Mouse (Mus musculus): Measurements from ENCODE around the gene Chst7. TPM values are rescaled to one million over a fixed set of nuclear protein-coding genes. Genes with fewer than 3 reads are reported as not detected.
A peak's percentile ranks its signal among the peaks of the same experiment; 100 is the strongest.

Gene Chst7
- polyA plus RNA-seq (2014; fragmentation: Nextera tagmentation; extraction: Ambion mirVana): 4.7 and 5.7 TPM in 2 replicates

DNA sequence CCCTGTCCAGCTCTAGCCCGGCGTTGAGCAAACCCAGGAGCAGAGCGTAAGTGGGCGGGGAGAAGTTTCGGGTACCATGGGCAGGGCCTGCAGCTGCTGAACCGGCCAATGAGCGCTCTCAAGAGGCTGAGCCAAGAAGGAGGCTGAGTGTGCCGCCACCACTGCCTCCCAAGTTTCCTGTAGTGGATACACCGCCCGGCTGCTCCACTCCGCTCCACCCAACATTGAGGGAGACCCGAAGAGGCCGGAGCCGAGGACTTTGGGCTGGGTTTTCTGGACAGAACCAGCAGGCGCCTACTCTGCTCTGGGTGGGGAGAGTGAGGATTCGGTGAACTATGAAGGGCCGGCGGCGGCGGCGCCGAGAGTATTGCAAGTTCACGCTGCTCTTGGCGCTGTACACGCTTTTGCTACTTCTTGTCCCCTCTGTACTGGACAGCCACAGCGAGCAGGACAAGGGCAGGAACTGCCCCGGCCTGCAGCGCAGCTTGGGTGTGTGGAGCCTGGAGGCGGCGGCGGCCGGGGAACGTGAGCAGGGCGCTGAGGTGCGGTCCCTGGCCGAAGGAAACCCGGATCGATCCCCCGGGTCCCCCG lies at the start of gene Chst7:
TSS of gene Chst7 (plus strand) at position 180 of the 591 bp plus-strand sequence.
- peak within 1 kb of the TSS; percentile 42 for H3K4me3 ChIP-seq (replicated peaks; ENCODE audit: low read depth, low read length)
- peak within 1 kb of the TSS; percentile 64 for H3K4me2 ChIP-seq (ENCODE audit: low read length)
- ATAC-seq (ENCODE audit: low FRiP score, low TSS enrichment) (peak; percentile 62), DNase-seq (peak; percentile 48)
- WGBS: 27% methylated on average over 40 of the region's 40 CpGs
- H3K9me3 ChIP-seq (ENCODE audit: control insufficient read depth, low read length): no peaks in the 10 kb centered on the region
- H3K27me3 ChIP-seq (ENCODE audit: control insufficient read depth, insufficient read depth, low read length): no peaks in the 10 kb centered on the region
- H3K27ac ChIP-seq (replicated peaks; ENCODE audit: low read depth, low read length): no peak within 1 kb of the TSS
- peak within 1 kb of the TSS; percentile 26; the same call in 1 of the 2 replicates for H3K9ac ChIP-seq (replicated peaks; ENCODE audit: low read length)
- H3K4me1 ChIP-seq (ENCODE audit: control insufficient read depth, insufficient read depth, low read length): no peaks in the 10 kb centered on the region
- H3K36me3 ChIP-seq (ENCODE audit: control insufficient read depth, insufficient read depth, low read length): no peaks in the 10 kb centered on the region

DNA sequence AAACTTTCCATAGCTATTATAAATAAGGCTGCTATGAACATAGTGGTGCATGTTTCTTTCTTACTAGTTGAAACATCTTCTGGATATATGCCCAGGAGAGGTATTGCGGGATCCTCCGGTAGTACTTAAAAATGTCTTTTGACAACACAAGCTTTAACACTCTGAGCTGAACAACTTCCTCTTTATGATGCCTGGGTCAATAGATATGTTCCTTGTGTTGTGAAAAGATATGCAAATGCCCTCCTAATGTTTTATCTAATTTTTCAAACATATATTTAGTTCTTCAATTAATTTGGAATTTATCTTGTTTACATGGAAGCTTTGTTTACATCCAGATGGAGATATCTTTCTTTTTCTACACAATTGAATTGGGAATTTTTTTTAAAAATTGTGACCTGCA lies 47.1 kb upstream of the Chst7 start:
- H3K4me2 ChIP-seq (ENCODE audit: low read length): no peak overlapping the region
- H3K27ac ChIP-seq (replicated peaks; ENCODE audit: low read depth, low read length): no peak overlapping the region
- WGBS: 100% methylated on average over 2 of the region's 2 CpGs
- ATAC-seq (ENCODE audit: low FRiP score, low TSS enrichment) (no peak), DNase-seq (no peak)
- H3K36me3 ChIP-seq (ENCODE audit: control insufficient read depth, insufficient read depth, low read length): no peaks in the 10 kb centered on the region
- no peaks in the 10 kb centered on the region for H3K9me3 ChIP-seq (ENCODE audit: control insufficient read depth, low read length)
- H3K4me1 ChIP-seq (ENCODE audit: control insufficient read depth, insufficient read depth, low read length): no peaks in the 10 kb centered on the region
- no peak overlapping the region for H3K4me3 ChIP-seq (replicated peaks; ENCODE audit: low read depth, low read length)
- no peaks in the 10 kb centered on the region for H3K27me3 ChIP-seq (ENCODE audit: control insufficient read depth, insufficient read depth, low read length)
- H3K9ac ChIP-seq (replicated peaks; ENCODE audit: low read length): no peak overlapping the region

DNA sequence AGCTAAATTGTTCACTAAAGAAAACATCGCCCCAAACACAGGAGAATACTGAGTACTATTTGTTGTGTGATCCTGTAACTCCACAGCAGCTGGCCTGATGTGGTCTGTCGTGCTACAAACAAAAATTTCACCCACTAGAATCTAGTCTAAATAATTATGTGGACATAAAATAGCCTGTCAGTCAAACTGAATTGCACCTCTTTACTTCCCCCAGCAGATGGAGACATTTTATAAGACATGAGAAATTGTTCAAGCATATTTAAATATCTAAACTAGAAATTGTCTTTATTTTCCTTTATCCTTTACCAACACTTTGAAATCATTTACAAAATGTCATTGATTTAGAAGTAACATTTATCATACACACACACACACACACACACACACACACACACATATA lies 38.4 kb upstream of the Chst7 start:
- H3K27me3 ChIP-seq (ENCODE audit: control insufficient read depth, insufficient read depth, low read length): no peaks in the 10 kb centered on the region
- WGBS: 41% methylated on average over 2 of the region's 2 CpGs
- no peaks in the 10 kb centered on the region for H3K36me3 ChIP-seq (ENCODE audit: control insufficient read depth, insufficient read depth, low read length)
- no peak overlapping the region for H3K4me3 ChIP-seq (replicated peaks; ENCODE audit: low read depth, low read length)
- H3K27ac ChIP-seq (replicated peaks; ENCODE audit: low read depth, low read length): no peak overlapping the region
- no peaks in the 10 kb centered on the region for H3K4me1 ChIP-seq (ENCODE audit: control insufficient read depth, insufficient read depth, low read length)
- no peak overlapping the region for H3K4me2 ChIP-seq (ENCODE audit: low read length)
- DNase-seq: peak; percentile 66
- no peak overlapping the region for H3K9ac ChIP-seq (replicated peaks; ENCODE audit: low read length)
- ATAC-seq (ENCODE audit: low FRiP score, low TSS enrichment): no peak
- H3K9me3 ChIP-seq (ENCODE audit: control insufficient read depth, low read length): no peaks in the 10 kb centered on the region

DNA sequence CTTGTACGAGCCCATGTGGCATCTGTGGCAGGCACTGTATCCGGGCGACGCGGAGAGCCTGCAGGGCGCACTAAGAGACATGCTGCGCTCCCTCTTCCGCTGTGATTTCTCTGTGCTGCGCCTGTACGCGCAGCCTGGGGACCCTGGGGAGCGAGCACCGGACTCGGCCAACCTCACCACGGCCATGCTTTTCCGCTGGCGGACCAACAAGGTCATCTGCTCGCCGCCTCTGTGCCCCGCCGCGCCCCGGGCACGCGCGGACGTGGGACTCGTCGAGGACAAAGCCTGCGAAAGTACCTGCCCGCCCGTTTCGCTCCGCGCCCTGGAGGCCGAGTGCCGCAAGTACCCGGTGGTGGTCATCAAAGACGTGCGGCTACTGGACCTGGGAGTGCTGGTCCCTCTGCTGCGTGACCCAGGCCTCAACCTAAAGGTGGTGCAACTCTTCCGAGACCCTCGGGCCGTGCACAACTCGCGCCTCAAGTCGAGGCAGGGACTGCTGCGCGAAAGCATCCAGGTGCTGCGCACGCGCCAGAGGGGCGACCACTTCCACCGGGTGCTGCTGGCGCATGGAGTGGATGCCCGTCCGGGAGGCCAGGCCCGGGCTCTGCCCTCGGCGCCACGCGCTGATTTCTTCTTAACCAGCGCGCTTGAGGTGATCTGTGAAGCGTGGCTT lies 872 bp downstream of the Chst7 start:
- no peaks in the 10 kb centered on the region for H3K36me3 ChIP-seq (ENCODE audit: control insufficient read depth, insufficient read depth, low read length)
- WGBS: 24% methylated on average over 65 of the region's 65 CpGs
- DNase-seq (peak; percentile 39), ATAC-seq (ENCODE audit: low FRiP score, low TSS enrichment) (peak; percentile 56)
- H3K27me3 ChIP-seq (ENCODE audit: control insufficient read depth, insufficient read depth, low read length): no peaks in the 10 kb centered on the region
- no peak overlapping the region for H3K27ac ChIP-seq (replicated peaks; ENCODE audit: low read depth, low read length)
- no peaks in the 10 kb centered on the region for H3K9me3 ChIP-seq (ENCODE audit: control insufficient read depth, low read length)
- peak overlapping the region; percentile 26; the same call in 1 of the 2 replicates for H3K9ac ChIP-seq (replicated peaks; ENCODE audit: low read length)
- H3K4me3 ChIP-seq (replicated peaks; ENCODE audit: low read depth, low read length): peak overlapping the region; percentile 42
- H3K4me1 ChIP-seq (ENCODE audit: control insufficient read depth, insufficient read depth, low read length): no peaks in the 10 kb centered on the region
- H3K4me2 ChIP-seq (ENCODE audit: low read length): peak overlapping the region; percentile 64

DNA sequence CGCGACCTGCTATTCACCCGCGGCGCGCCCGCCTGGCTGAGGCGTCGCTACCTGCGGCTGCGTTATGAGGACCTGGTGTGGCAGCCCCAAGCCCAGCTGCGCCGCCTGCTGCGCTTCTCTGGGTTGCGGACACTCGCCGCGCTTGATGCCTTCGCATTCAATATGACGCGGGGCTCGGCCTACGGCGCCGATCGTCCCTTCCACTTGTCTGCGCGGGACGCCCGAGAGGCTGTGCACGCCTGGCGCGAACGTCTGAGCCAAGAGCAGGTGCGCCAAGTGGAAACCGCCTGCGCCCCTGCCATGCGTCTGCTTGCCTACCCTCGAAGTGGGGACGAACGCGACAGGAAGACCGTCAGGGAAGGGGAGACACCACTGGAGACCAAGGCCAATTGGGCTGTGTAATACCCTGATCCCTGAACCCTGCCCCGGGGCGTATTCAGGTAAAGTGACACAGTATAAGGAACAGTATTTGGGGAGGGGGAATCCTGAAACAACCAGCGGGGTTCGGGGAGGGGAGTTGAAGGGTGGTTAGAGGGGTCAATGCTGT lies 1.5 kb downstream of the Chst7 start:
- ATAC-seq (ENCODE audit: low FRiP score, low TSS enrichment): peak; percentile 17; the same call in 1 of the 2 replicates
- H3K9ac ChIP-seq (replicated peaks; ENCODE audit: low read length): peak overlapping the region; percentile 26; the same call in 1 of the 2 replicates
- no peaks in the 10 kb centered on the region for H3K4me1 ChIP-seq (ENCODE audit: control insufficient read depth, insufficient read depth, low read length)
- peak; percentile 39 for DNase-seq
- H3K4me3 ChIP-seq (replicated peaks; ENCODE audit: low read depth, low read length): peak overlapping the region; percentile 42
- 19% methylated on average over 47 of the region's 47 CpGs for WGBS
- H3K27ac ChIP-seq (replicated peaks; ENCODE audit: low read depth, low read length): no peak overlapping the region
- H3K36me3 ChIP-seq (ENCODE audit: control insufficient read depth, insufficient read depth, low read length): no peaks in the 10 kb centered on the region
- no peaks in the 10 kb centered on the region for H3K27me3 ChIP-seq (ENCODE audit: control insufficient read depth, insufficient read depth, low read length)
- no peaks in the 10 kb centered on the region for H3K9me3 ChIP-seq (ENCODE audit: control insufficient read depth, low read length)
- H3K4me2 ChIP-seq (ENCODE audit: low read length): peak overlapping the region; percentile 64

DNA sequence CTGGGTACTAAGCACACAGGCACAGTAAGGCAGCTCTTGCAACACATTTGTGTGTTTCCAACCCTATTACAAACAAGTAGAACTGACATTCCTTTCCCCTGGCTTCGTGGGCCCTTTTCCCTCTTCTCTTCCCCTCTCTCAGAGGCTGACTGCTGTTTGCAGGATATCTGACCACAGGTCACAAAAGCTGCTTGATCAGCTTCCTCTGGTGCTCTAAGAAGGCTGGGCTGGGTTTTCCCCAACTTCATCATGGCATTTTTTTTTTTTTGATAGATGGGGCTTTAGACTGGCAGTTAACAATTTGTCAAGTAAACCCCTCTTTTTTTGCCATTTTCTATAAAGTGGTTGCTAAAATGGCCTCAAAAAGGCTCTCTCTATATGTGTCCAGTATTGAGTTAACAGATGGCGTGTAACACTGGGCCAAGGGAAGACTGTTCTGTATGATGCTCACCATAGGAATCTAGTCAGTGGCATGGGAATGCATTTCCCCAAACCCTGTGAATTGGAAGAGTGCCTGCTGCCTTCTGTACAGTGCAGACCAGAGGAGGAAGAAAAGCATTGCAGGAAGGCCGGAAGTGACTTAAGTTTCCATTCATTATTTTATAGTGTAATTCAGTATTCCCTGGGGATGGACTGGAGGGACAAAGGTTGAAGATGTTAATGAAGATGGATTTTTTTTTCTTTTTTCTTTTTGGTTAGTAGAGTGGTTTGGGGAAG lies 2.6 kb downstream of the Chst7 start:
- Histone ChIP-seq H3K9ac (replicated peaks; ENCODE audit: low read length) (no peak overlapping the region), H3K4me1 (ENCODE audit: control insufficient read depth, insufficient read depth, low read length) (no peaks in the 10 kb centered on the region), H3K4me2 (ENCODE audit: low read length) (no peak overlapping the region), H3K36me3 (ENCODE audit: control insufficient read depth, insufficient read depth, low read length) (no peaks in the 10 kb centered on the region), H3K9me3 (ENCODE audit: control insufficient read depth, low read length) (no peaks in the 10 kb centered on the region), H3K4me3 (replicated peaks; ENCODE audit: low read depth, low read length) (no peak overlapping the region), H3K27ac (replicated peaks; ENCODE audit: low read depth, low read length) (no peak overlapping the region), H3K27me3 (ENCODE audit: control insufficient read depth, insufficient read depth, low read length) (no peaks in the 10 kb centered on the region)
- DNase-seq: peak; percentile 0
- ATAC-seq (ENCODE audit: low FRiP score, low TSS enrichment): no peak
- WGBS: 58% methylated on average over 3 of the region's 3 CpGs

DNA sequence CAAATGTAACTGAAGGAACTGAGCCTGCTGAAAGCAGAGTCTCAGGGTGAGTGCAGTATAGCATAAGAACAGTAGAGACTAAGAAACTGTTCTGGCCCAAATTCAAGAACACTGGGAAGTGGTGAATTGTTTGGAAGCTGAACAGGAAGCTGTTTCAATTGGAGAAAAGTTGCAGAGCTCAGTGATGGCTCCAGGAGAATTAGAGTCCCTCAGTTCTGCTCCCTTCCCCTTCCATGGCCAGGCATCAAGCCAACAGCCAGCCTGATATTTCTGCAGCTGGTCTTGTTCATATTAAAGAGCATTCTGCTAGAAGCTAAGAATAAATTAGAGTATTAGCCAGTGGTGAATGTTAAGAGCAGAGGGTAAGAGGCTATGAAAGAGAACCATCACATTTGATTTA lies 7.3 kb downstream of the Chst7 start:
- Histone ChIP-seq H3K27ac (replicated peaks; ENCODE audit: low read depth, low read length) (no peak overlapping the region), H3K9me3 (ENCODE audit: control insufficient read depth, low read length) (no peaks in the 10 kb centered on the region), H3K36me3 (ENCODE audit: control insufficient read depth, insufficient read depth, low read length) (no peaks in the 10 kb centered on the region), H3K27me3 (ENCODE audit: control insufficient read depth, insufficient read depth, low read length) (no peaks in the 10 kb centered on the region), H3K9ac (replicated peaks; ENCODE audit: low read length) (no peak overlapping the region), H3K4me3 (replicated peaks; ENCODE audit: low read depth, low read length) (no peak overlapping the region), H3K4me2 (ENCODE audit: low read length) (no peak overlapping the region), H3K4me1 (ENCODE audit: control insufficient read depth, insufficient read depth, low read length) (no peaks in the 10 kb centered on the region)
- no peak for DNase-seq
- no peak for ATAC-seq (ENCODE audit: low FRiP score, low TSS enrichment)

DNA sequence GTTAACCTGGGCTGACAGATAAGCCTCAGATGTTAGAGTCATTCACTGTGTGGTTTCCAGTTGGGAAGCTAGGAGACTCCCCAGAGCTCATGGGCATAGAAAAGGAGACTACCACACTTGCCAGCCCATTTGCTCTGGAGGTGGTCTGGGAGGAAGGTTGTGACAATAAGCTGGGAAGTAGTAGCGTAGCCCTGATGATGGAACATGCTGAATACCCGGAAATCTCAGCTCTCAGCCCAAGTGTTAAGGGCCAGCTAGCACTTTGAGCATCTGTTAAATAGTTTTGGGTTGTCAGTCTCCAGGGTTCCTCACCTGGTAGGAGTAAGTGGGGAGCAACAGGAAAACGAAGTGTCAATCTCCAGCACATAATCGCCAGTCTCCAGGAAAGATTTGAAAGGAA lies 10.8 kb downstream of the Chst7 start:
- no peak for ATAC-seq (ENCODE audit: low FRiP score, low TSS enrichment)
- Histone ChIP-seq H3K9ac (replicated peaks; ENCODE audit: low read length) (no peak overlapping the region), H3K36me3 (ENCODE audit: control insufficient read depth, insufficient read depth, low read length) (no peaks in the 10 kb centered on the region), H3K4me2 (ENCODE audit: low read length) (no peak overlapping the region), H3K4me1 (ENCODE audit: control insufficient read depth, insufficient read depth, low read length) (no peaks in the 10 kb centered on the region), H3K9me3 (ENCODE audit: control insufficient read depth, low read length) (no peaks in the 10 kb centered on the region), H3K27me3 (ENCODE audit: control insufficient read depth, insufficient read depth, low read length) (no peaks in the 10 kb centered on the region), H3K27ac (replicated peaks; ENCODE audit: low read depth, low read length) (no peak overlapping the region), H3K4me3 (replicated peaks; ENCODE audit: low read depth, low read length) (no peak overlapping the region)
- WGBS: 59% methylated on average over 4 of the region's 4 CpGs
- DNase-seq: no peak
